Mouse (Mus musculus) heart, adult 2 months (tissue): Measurements from ENCODE around the gene Anxa7. TPM values are rescaled to one million over a fixed set of nuclear protein-coding genes. Genes with fewer than 3 reads are reported as not detected.

Source experiments
- DNase-seq, 2 experiments: peaks; one replicate each; pipeline ENCODE4 v3.0.0; 2021
- H3K27ac ChIP-seq: fragments of 200-600 bp; 2 replicates; pipeline ENCODE4 v1.8.1; 2022
- H3K27me3 ChIP-seq: fragments of 200-500 bp; 2 replicates; pipeline ENCODE4 v1.6.1; 2012; ENCODE audit warnings: mild to moderate bottlenecking, low read length, inconsistent platforms, mixed read lengths; ENCODE audit not compliant: control insufficient read depth, insufficient read depth
- H3K36me3 ChIP-seq: fragments of 200-500 bp; 2 replicates; pipeline ENCODE4 v1.6.1; 2012; ENCODE audit warnings: low read length, inconsistent platforms; ENCODE audit not compliant: control insufficient read depth, insufficient read depth
- H3K4me1 ChIP-seq: fragments of 200-500 bp; 2 replicates; pipeline ENCODE4 v1.6.1; 2011; ENCODE audit warnings: low read length; ENCODE audit not compliant: control insufficient read depth, insufficient read depth
- H3K4me3 ChIP-seq: fragments of 200-600 bp; 2 replicates; pipeline ENCODE4 v1.8.1; 2022
- H3K79me2 ChIP-seq: fragments of 200-500 bp; replicated peaks from 2 replicates; pipeline ENCODE4 v1.6.1; 2012; ENCODE audit warnings: mild to moderate bottlenecking, inconsistent platforms, low read length, moderate library complexity, mixed read lengths; ENCODE audit not compliant: control insufficient read depth, insufficient read depth
- H3K9ac ChIP-seq: fragments of 200-500 bp; 2 replicates; pipeline ENCODE4 v1.6.1; 2012; ENCODE audit warnings: low read depth, mild to moderate bottlenecking, control low read depth, inconsistent platforms, low read length, mixed read lengths
- CTCF ChIP-seq: fragments of 200-600 bp; IDR thresholded peaks from 2 replicates; pipeline ENCODE4 v1.8.1; 2022; ENCODE audit warnings: antibody characterized with exemption, mild to moderate bottlenecking, moderate library complexity
- EP300 ChIP-seq: fragments of 200-500 bp; IDR thresholded peaks from 2 replicates; pipeline ENCODE4 v1.6.1; 2011; ENCODE audit warnings: low read depth, low read length, control low read depth; ENCODE audit not compliant: insufficient read depth
- POLR2A ChIP-seq: fragments of 200-500 bp; IDR thresholded peaks from 2 replicates; pipeline ENCODE4 v1.6.1; 2011; ENCODE audit warnings: mild to moderate bottlenecking, low read depth, low read length, control low read depth; ENCODE audit not compliant: insufficient read depth
- WGBS: fragments of 180-500 bp; shearing (Covaris S2); methylation state at CpG from one replicate; pipeline ENCODE4 v1.1.7; 2018; 5-methylcytosine and 5-hydroxymethylcytosine counted together
- intact Hi-C: fragments of 180-260 bp; cut with DNase I; formaldehyde crosslinking; loops from one replicate; pipeline ENCODE4 v1.15.1; 2025
- polyA plus RNA-seq: library from polyadenylated mRNA; depleted of rRNA; stranded (reverse); fragments of >200 nt; gene quantifications from 2 replicates; pipeline ENCODE4 v1.2.3, GENCODE M21; 2012
- total RNA-seq, 2 experiments: library from RNA; stranded (reverse); gene quantifications; 2 replicates each; pipeline ENCODE4 v1.2.3; 2021

The Anxa7 gene
- total and polyA plus RNA-seq, 3 experiments: 49.3 to 55.1 (median 55.1) TPM

DNA sequence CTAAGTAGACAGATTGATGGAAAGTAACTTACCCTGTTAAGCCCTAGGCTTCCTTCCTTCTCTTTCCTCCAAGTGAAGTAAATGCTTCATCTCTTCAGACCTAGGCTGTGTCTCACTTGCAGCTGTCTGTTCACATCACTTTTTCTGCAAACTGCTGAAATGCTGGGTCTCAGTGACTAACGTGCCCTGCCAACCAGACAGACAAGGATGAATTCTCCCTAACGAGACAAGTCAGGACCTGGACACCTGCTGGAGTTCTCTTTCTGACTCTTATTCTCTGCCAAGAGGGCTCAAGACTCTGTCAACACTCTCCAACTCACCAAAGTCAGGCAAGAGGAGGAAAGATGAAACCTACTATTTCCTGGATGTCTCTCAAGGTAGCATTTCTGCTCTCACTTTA, 16.7 kb upstream of the Anxa7 start, which contains the start of gene Mss51:
TSS of gene Mss51 (minus strand) at position 299 of the 400 bp plus-strand sequence.
- Histone ChIP-seq H3K36me3 (peaks cover 2% of the 10 kb centered on the region; the same call in 1 of the 2 replicates), H3K4me3 (no peak within 1 kb of the TSS), H3K27ac (no peak within 1 kb of the TSS), H3K79me2 (no peaks in the 10 kb centered on the region), H3K27me3 (no peaks in the 10 kb centered on the region), H3K9ac (no peak within 1 kb of the TSS), H3K4me1 (no peaks in the 10 kb centered on the region)
- WGBS: 78% methylated on average over 2 of the region's 2 CpGs
- no peak for DNase-seq
- intact Hi-C loops: no loop called here
- no peak for TF ChIP-seq CTCF
- TF ChIP-seq EP300: no peak
- TF ChIP-seq POLR2A: no peak

DNA sequence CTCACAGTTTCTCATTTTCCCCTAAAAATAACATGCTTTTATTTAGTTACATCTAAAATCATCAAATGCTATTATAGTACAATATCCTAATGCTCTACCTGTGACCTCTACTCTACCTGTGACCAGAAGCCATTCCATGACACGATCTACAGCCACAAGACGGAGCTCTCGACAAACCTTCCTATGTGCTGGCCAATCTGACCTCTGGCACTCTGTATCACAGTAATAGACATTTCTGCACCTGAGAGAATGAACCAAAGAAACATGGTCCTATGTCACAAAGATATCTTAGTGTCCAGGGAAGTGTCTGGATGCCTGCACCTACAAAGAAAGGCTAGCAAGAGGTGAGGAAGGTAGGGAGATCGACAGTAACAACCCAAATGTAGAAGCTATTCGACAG, 6.1 kb upstream of the Anxa7 start:
- Histone ChIP-seq H3K79me2 (no peaks in the 10 kb centered on the region), H3K36me3 (no peaks in the 10 kb centered on the region), H3K27me3 (no peaks in the 10 kb centered on the region), H3K4me1 (no peaks in the 10 kb centered on the region), H3K4me3 (no peak overlapping the region), H3K27ac (no peak overlapping the region), H3K9ac (no peak overlapping the region)
- intact Hi-C loops: no loop called here
- 96% methylated on average over 5 of the region's 5 CpGs for WGBS
- no peak for DNase-seq
- no peak for TF ChIP-seq EP300
- TF ChIP-seq CTCF: no peak
- TF ChIP-seq POLR2A: no peak

DNA sequence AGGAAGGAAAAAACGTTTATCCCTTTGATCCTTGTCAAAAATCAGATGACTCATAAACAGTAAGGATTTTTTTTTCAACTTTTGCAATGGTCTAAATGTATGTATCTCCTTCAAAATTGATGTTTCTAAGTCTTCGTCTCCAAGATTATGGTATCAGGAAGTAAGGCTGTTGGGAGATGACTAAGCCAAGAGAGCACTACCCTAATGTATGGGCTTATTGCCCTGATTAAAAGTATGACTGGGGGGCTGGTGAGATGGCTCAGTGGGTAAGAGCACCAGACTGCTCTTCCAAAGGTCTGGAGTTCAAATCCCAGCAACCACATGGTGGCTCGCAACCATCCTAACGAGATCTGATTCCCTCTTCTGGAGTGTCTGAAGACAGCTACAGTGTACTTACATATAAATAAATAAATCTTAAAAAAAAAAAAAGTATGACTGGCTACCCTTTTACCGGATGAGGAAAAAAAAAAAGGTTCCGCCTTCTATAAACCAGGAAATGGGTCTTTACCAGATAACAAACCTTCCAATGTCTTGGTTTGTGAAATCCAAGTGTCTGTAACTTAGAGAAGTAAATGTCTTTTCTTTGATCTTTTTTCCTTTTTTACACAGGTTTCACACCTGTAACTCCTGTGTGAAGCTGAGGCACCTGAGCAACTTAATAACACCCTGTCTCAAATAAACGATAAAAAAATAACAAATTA, 2.3 kb upstream of the Anxa7 start:
- Histone ChIP-seq H3K79me2 (no peaks in the 10 kb centered on the region), H3K27me3 (no peaks in the 10 kb centered on the region), H3K36me3 (peaks cover 8% of the 10 kb centered on the region), H3K27ac (no peak overlapping the region), H3K9ac (no peak overlapping the region), H3K4me3 (no peak overlapping the region), H3K4me1 (peaks cover 6% of the 10 kb centered on the region)
- intact Hi-C loops: loop anchor here (5.0 kb wide), 1 partner anchor 65 kb away; the partner anchor contains the start of gene Ppp3cb
- 81% methylated on average over 7 of the region's 7 CpGs for WGBS
- TF ChIP-seq CTCF (no peak), POLR2A (no peak), EP300 (no peak)
- DNase-seq: no peak

DNA sequence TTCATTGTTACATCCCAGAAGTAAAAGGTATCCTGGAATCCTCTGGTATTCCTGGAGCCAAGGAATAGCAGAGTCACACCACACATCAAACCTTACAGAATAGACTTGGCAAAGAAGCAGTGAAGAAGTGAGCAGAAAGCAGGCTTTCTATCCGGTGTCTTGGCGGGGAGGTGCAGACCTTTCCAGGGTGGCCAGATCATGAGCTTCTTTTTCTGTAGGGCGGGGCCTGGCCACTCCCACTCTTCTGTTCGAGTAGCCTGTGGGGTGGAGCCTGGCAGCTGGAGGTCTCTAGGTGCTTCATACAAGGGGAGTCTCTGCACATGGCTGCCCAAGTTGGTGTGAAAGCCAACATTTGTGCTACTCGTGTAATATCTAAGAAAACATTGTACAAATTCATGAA, 1.3 kb upstream of the Anxa7 start:
- no peak for TF ChIP-seq CTCF
- no peak for TF ChIP-seq EP300
- no peak for TF ChIP-seq POLR2A

GRCm38 (mm10) chr14:20480195-20480579, 254 bp upstream of the Anxa7 start:
- Histone ChIP-seq H3K27ac (peak overlapping the region; percentile 91), H3K36me3 (peaks cover 22% of the 10 kb centered on the region), H3K79me2 (0 out of 2 replicates have a peak, but pooled peaks cover 1% of the 10 kb centered on the region), H3K4me1 (peaks cover 15% of the 10 kb centered on the region), H3K4me3 (peak overlapping the region; percentile 81), H3K27me3 (no peaks in the 10 kb centered on the region), H3K9ac (peak overlapping the region; percentile 87; the same call in 1 of the 2 replicates)
- no peak for DNase-seq
- 94% methylated on average over 1 of the region's 1 CpGs for WGBS
- TF ChIP-seq CTCF (no peak), EP300 (no peak), POLR2A (no peak)
- intact Hi-C loops: loop anchor here (5.0 kb wide), 1 partner anchor 67 kb away; the partner anchor contains the start of gene Ppp3cb

More for the DNA sequence above, 1.3 kb upstream of the Anxa7 start:
- Histone ChIP-seq H3K27ac (no peak overlapping the region), H3K9ac (no peak overlapping the region), H3K4me3 (no peak overlapping the region), H3K27me3 (no peaks in the 10 kb centered on the region), H3K79me2 (0 out of 2 replicates have a peak, but pooled peaks cover 1% of the 10 kb centered on the region), H3K36me3 (peaks cover 15% of the 10 kb centered on the region), H3K4me1 (peaks cover 9% of the 10 kb centered on the region)
- intact Hi-C loops: loop anchor here (5.0 kb wide), 1 partner anchor 66 kb away; the partner anchor contains the start of gene Ppp3cb
- peak in 1 of 2 experiments; percentile 9 for DNase-seq
- 37% methylated on average over 5 of the region's 5 CpGs for WGBS

DNA sequence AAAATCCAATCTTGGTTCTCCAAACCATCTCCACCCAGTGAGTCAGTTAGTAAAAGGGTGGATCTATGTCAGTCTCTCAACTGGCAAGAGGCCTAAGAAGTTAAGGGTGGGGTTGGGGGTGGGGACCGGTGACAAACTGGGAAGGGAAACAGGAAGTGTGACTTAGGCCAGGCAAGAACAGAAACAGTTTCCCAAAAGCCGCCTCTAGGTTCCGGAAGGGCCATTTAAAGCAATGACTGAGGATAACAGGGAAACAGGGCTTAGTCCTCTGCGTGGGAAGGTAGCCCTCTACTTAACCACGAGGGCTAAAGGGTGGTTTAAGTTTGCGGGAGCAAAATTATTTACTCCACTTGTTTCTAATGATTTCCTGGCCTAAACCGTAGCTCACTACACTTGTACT, 1.1 kb downstream of the Anxa7 start:
- WGBS: 0% methylated on average over 7 of the region's 7 CpGs
- Histone ChIP-seq H3K9ac (peak overlapping the region; percentile 87), H3K27me3 (no peaks in the 10 kb centered on the region), H3K4me1 (peaks cover 15% of the 10 kb centered on the region), H3K4me3 (peak overlapping the region; percentile 81), H3K36me3 (peaks cover 22% of the 10 kb centered on the region), H3K79me2 (0 out of 2 replicates have a peak, but pooled peaks cover 1% of the 10 kb centered on the region), H3K27ac (peak overlapping the region; percentile 91)
- peak; percentile 66; the same call in 1 of the 2 replicates for TF ChIP-seq POLR2A
- peak; percentile 7; the same call in 1 of the 2 replicates for TF ChIP-seq CTCF
- TF ChIP-seq EP300: peak; percentile 68; the same call in 1 of the 2 replicates
- intact Hi-C loops: loop anchor here (2.0 to 5.0 kb wide), 2 partner anchors 24 to 86 kb away; partner anchors contain the start of gene Mrps16
- DNase-seq: peak; percentile 65 to 82
